Comparison of ENCODE assay signal across 22 mouse cellular contexts in genomic region chr7:72567378-72567777, GRCm38 (mm10).
DNase-seq lines count a peak whose midpoint lies in the region; ATAC-seq and TF ChIP-seq lines count a peak whose summit lies in the region.
"Had no signal": no experiment of that assay in that cellular context is flagged by ENCODE, and none has a peak within 500 bp of the region (broad histone marks: within the 10 kb centered on the region; RNA-seq: fewer than 3 reads in every experiment).

No protein-coding gene starts in this region.

- H3K4me3 ChIP-seq in kidney, embryonic 16.5 days (ENCODE audit: low read length), result no peak overlapping the region
- no peak overlapping the region for H3K4me3 ChIP-seq in lung, embryonic 14.5 days (ENCODE audit: low read depth, low read length)
- no peak overlapping the region for H3K4me3 ChIP-seq in stomach, embryonic 14.5 days (ENCODE audit: low read depth, low read length)
- H3K4me3 ChIP-seq in stomach, postnatal 0 days (ENCODE audit: low read depth, low read length), result no peak overlapping the region
- H3K4me3 ChIP-seq: embryonic facial prominence, embryonic 13.5 days; embryonic facial prominence, embryonic 15.5 days; erythroblast, embryonic 14.5 days; forebrain, embryonic 10.5 days; forebrain, embryonic 12.5 days had no signal

- H3K27me3 ChIP-seq in kidney, embryonic 16.5 days (ENCODE audit: insufficient read depth, low read length), result no peaks in the 10 kb centered on the region
- H3K27me3 ChIP-seq in lung, embryonic 14.5 days (ENCODE audit: insufficient read depth, low read length), result no peaks in the 10 kb centered on the region
- H3K27me3 ChIP-seq in stomach, embryonic 14.5 days (ENCODE audit: control insufficient read depth, insufficient read depth, low read length), result no peaks in the 10 kb centered on the region
- no peaks in the 10 kb centered on the region for H3K27me3 ChIP-seq in stomach, postnatal 0 days (ENCODE audit: control insufficient read depth, insufficient read depth, low read length)
- H3K27me3 ChIP-seq: embryonic facial prominence, embryonic 13.5 days; embryonic facial prominence, embryonic 15.5 days; forebrain, embryonic 12.5 days had no signal

- H3K4me1 ChIP-seq in kidney, embryonic 16.5 days (ENCODE audit: insufficient read depth, low read length), result peaks cover 9% of the 10 kb centered on the region; the same call in 1 of the 2 replicates
- 0 out of 2 replicates have a peak, but pooled peaks cover 4% of the 10 kb centered on the region for H3K4me1 ChIP-seq in lung, embryonic 14.5 days (ENCODE audit: insufficient read depth)
- H3K4me1 ChIP-seq in stomach, embryonic 14.5 days (ENCODE audit: control insufficient read depth, insufficient read depth, low read length), result peaks cover 10% of the 10 kb centered on the region
- H3K4me1 ChIP-seq in stomach, postnatal 0 days (replicated peaks; ENCODE audit: control insufficient read depth, insufficient read depth), result no peaks in the 10 kb centered on the region
- H3K4me1 ChIP-seq: embryonic facial prominence, embryonic 13.5 days; embryonic facial prominence, embryonic 15.5 days; forebrain, embryonic 10.5 days; forebrain, embryonic 12.5 days had no signal

- no peaks in the 10 kb centered on the region for H3K36me3 ChIP-seq in kidney, embryonic 16.5 days (ENCODE audit: insufficient read depth, low read length)
- H3K36me3 ChIP-seq in lung, embryonic 14.5 days (ENCODE audit: insufficient read depth), result no peaks in the 10 kb centered on the region
- H3K36me3 ChIP-seq in stomach, embryonic 14.5 days (ENCODE audit: control insufficient read depth, insufficient read depth, low read length), result no peaks in the 10 kb centered on the region
- H3K36me3 ChIP-seq in stomach, postnatal 0 days (ENCODE audit: control insufficient read depth, insufficient read depth, low read length), result no peaks in the 10 kb centered on the region
- H3K36me3 ChIP-seq: embryonic facial prominence, embryonic 13.5 days; embryonic facial prominence, embryonic 15.5 days; forebrain, embryonic 10.5 days; forebrain, embryonic 12.5 days had no signal

- H3K9me3 ChIP-seq in kidney, embryonic 16.5 days (ENCODE audit: low read length), result no peaks in the 10 kb centered on the region
- H3K9me3 ChIP-seq in lung, embryonic 14.5 days (ENCODE audit: low read depth, low read length), result no peaks in the 10 kb centered on the region
- no peaks in the 10 kb centered on the region for H3K9me3 ChIP-seq in stomach, embryonic 14.5 days (ENCODE audit: control insufficient read depth, low read depth, low read length)
- H3K9me3 ChIP-seq in stomach, postnatal 0 days (ENCODE audit: control insufficient read depth, low read length), result no peaks in the 10 kb centered on the region
- H3K9me3 ChIP-seq: embryonic facial prominence, embryonic 13.5 days; embryonic facial prominence, embryonic 15.5 days; forebrain, embryonic 10.5 days; forebrain, embryonic 12.5 days had no signal

- TF ChIP-seq CTCF in lung, embryonic 14.5 days (IDR thresholded peaks at IDR 0.05; ENCODE audit: low read depth), result no peak
- TF ChIP-seq CTCF in stomach, postnatal 0 days (IDR thresholded peaks at IDR 0.05; ENCODE audit: low read depth), result no peak

- no peak for TF ChIP-seq EP300 in stomach, postnatal 0 days (optimal IDR thresholded peaks at IDR 0.05)

- H3K27ac ChIP-seq in kidney, embryonic 16.5 days (ENCODE audit: low read length), result no peak overlapping the region
- no peak overlapping the region for H3K27ac ChIP-seq in lung, embryonic 14.5 days (ENCODE audit: low read depth)
- peak overlapping the region; percentile 30; the same call in 1 of the 2 replicates for H3K27ac ChIP-seq in stomach, embryonic 14.5 days (ENCODE audit: low read length)
- H3K27ac ChIP-seq in stomach, postnatal 0 days (replicated peaks), result no peak overlapping the region
- H3K27ac ChIP-seq: embryonic facial prominence, embryonic 13.5 days; embryonic facial prominence, embryonic 15.5 days; forebrain, embryonic 10.5 days; forebrain, embryonic 12.5 days had no signal

- no peak for DNase-seq in kidney, postnatal 10 days
- peak; percentile 58 for DNase-seq in lung, embryonic 14.5 days
- no peak for DNase-seq in lung, postnatal 4 days
- no peak for DNase-seq in stomach, postnatal 0 days (ENCODE audit: low spot score)
- DNase-seq: adrenal gland, postnatal 10 days; adrenal gland, postnatal 25 days; cerebellum, adult 11 months; cerebellum, adult 18-20 months; cerebellum, adult 8-10 months; cerebellum, adult 9-11 months; cerebellum, postnatal 14 days; cerebellum, postnatal 36 days; embryo, embryonic 11 days had no signal

- H3K9ac ChIP-seq in kidney, embryonic 16.5 days (replicated peaks; ENCODE audit: low read length), result no peak overlapping the region
- no peak overlapping the region for H3K9ac ChIP-seq in lung, embryonic 14.5 days
- no peak overlapping the region for H3K9ac ChIP-seq in stomach, embryonic 14.5 days (replicated peaks; ENCODE audit: low read depth, low read length)
- no peak overlapping the region for H3K9ac ChIP-seq in stomach, postnatal 0 days (ENCODE audit: low read length)
- H3K9ac ChIP-seq: embryonic facial prominence, embryonic 13.5 days; embryonic facial prominence, embryonic 15.5 days; forebrain, embryonic 12.5 days had no signal

- H3K4me2 ChIP-seq in kidney, embryonic 16.5 days (replicated peaks; ENCODE audit: low read depth, low read length), result no peak overlapping the region
- H3K4me2 ChIP-seq in lung, embryonic 14.5 days, result no peak overlapping the region
- no peak overlapping the region for H3K4me2 ChIP-seq in stomach, embryonic 14.5 days (replicated peaks; ENCODE audit: low read depth, low read length)
- H3K4me2 ChIP-seq in stomach, postnatal 0 days (replicated peaks; ENCODE audit: low read depth), result no peak overlapping the region
- H3K4me2 ChIP-seq: embryonic facial prominence, embryonic 13.5 days; embryonic facial prominence, embryonic 15.5 days; forebrain, embryonic 12.5 days had no signal

- ATAC-seq in kidney, embryonic 16.5 days (ENCODE audit: low FRiP score, low TSS enrichment), result 0 out of 2 replicates have a peak, but pooled peaks have one; percentile 27
- no peak for ATAC-seq in lung, embryonic 14.5 days (ENCODE audit: insufficient read depth)
- no peak for ATAC-seq in stomach, embryonic 14.5 days (ENCODE audit: insufficient number of reproducible peaks, insufficient read depth, low FRiP score, low read depth)
- no peak for ATAC-seq in stomach, postnatal 0 days (ENCODE audit: low FRiP score, low TSS enrichment)
- ATAC-seq: forebrain, embryonic 14.5 days; forebrain, embryonic 16.5 days had no signal
